Mouse (Mus musculus) stomach, postnatal 0 days (tissue): ENCODE data around the gene Prdm1.

Experiments used
- CTCF ChIP-seq: IDR thresholded peaks from 2 replicates; pipeline ENCODE4 v1.5.1; 2016; ENCODE audit warnings: antibody characterized with exemption, low read depth, mild to moderate bottlenecking, moderate library complexity
- EP300 ChIP-seq: optimal IDR thresholded peaks from 2 replicates; pipeline ENCODE3; 2016; ENCODE audit warnings: antibody characterized with exemption

GRCm38 (mm10) chr10:44528291-44529082 lies at the start of gene Prdm1:
- TF ChIP-seq EP300 (no peak), CTCF (no peak)
